Mouse (Mus musculus): ENCODE data around the gene Aco2. TPM values are rescaled to one million over a fixed set of nuclear protein-coding genes. Genes with fewer than 3 reads are reported as not detected.

Gene Aco2
- total RNA-seq, 2 experiments from 2014 or later, result 442 to 446 TPM

- peak overlapping the region; percentile 93 for H3K27ac ChIP-seq
- peak; percentile 41 to 62 for DNase-seq (ENCODE audit: low spot score in 2 of 2)
- peak; percentile 77 for TF ChIP-seq CTCF (conservative IDR thresholded peaks at IDR 0.05)
Observed at GRCm38 (mm10) chr15:81938246-81938645, 66.1 kb downstream of the Aco2 start.

GRCm38 (mm10) chr15:81939157-81939715, 67.1 kb downstream of the Aco2 start:
- no peak for TF ChIP-seq CTCF (conservative IDR thresholded peaks at IDR 0.05)
- Histone ChIP-seq H3K4me3 (peak overlapping the region; percentile 13; the same call in 1 of the 2 replicates), H3K27ac (peak overlapping the region; percentile 62; the same call in 1 of the 2 replicates)
- no peak for DNase-seq (ENCODE audit: low spot score in 2 of 2)

More at GRCm38 (mm10) chr15:81938246-81938645, 66.1 kb downstream of the Aco2 start:
- H3K4me3 ChIP-seq, result peak overlapping the region; percentile 59

GRCm38 (mm10) chr15:81939774-81940173, 67.7 kb downstream of the Aco2 start:
- peak overlapping the region; percentile 13; the same call in 1 of the 2 replicates for H3K4me3 ChIP-seq
- no peak for TF ChIP-seq CTCF (conservative IDR thresholded peaks at IDR 0.05)
- DNase-seq (ENCODE audit: low spot score in 2 of 2), result no peak
- peak overlapping the region; percentile 62; the same call in 1 of the 2 replicates for H3K27ac ChIP-seq

- no peak for TF ChIP-seq CTCF (conservative IDR thresholded peaks at IDR 0.05)
- DNase-seq (ENCODE audit: low spot score in 2 of 2), result no peak
- Histone ChIP-seq H3K27ac (peak overlapping the region; percentile 62; the same call in 1 of the 2 replicates), H3K4me3 (no peak overlapping the region)
Observed at GRCm38 (mm10) chr15:81940219-81940618, 68.1 kb downstream of the Aco2 start.

GRCm38 (mm10) chr15:81941010-81941409, 68.9 kb downstream of the Aco2 start:
- DNase-seq (ENCODE audit: low spot score in 2 of 2), result no peak
- no peak overlapping the region for H3K27ac ChIP-seq
- peak; percentile 62 for TF ChIP-seq CTCF (conservative IDR thresholded peaks at IDR 0.05)
- H3K4me3 ChIP-seq, result no peak overlapping the region

GRCm38 (mm10) chr15:81943176-81943749, 71.2 kb downstream of the Aco2 start:
- H3K27ac ChIP-seq, result no peak overlapping the region
- TF ChIP-seq CTCF (conservative IDR thresholded peaks at IDR 0.05), result no peak
- DNase-seq (ENCODE audit: low spot score in 2 of 2), result no peak
- H3K4me3 ChIP-seq, result no peak overlapping the region

- H3K4me3 ChIP-seq, result no peak overlapping the region
- no peak for TF ChIP-seq CTCF (conservative IDR thresholded peaks at IDR 0.05)
- no peak overlapping the region for H3K27ac ChIP-seq
- DNase-seq (ENCODE audit: low spot score in 2 of 2), result no peak
Observed at GRCm38 (mm10) chr15:81949076-81949475, 77.0 kb downstream of the Aco2 start.

- TF ChIP-seq CTCF (conservative IDR thresholded peaks at IDR 0.05), result no peak
- DNase-seq (ENCODE audit: low spot score in 2 of 2), result no peak
- Histone ChIP-seq H3K4me3 (no peak overlapping the region), H3K27ac (no peak overlapping the region)
Observed at GRCm38 (mm10) chr15:81949476-81950131, 77.5 kb downstream of the Aco2 start.

GRCm38 (mm10) chr15:81950716-81951115, 78.6 kb downstream of the Aco2 start:
- Histone ChIP-seq H3K27ac (no peak overlapping the region), H3K4me3 (no peak overlapping the region)
- DNase-seq (ENCODE audit: low spot score in 2 of 2), result no peak
- no peak for TF ChIP-seq CTCF (conservative IDR thresholded peaks at IDR 0.05)

- 0 out of 2 replicates have a peak, but pooled peaks have one; percentile 10 for TF ChIP-seq CTCF (conservative IDR thresholded peaks at IDR 0.05)
- no peak for DNase-seq (ENCODE audit: low spot score in 2 of 2)
- Histone ChIP-seq H3K27ac (no peak overlapping the region), H3K4me3 (no peak overlapping the region)
Observed at GRCm38 (mm10) chr15:81951159-81951558, 79.0 kb downstream of the Aco2 start.

GRCm38 (mm10) chr15:81952310-81952709, 80.2 kb downstream of the Aco2 start:
- DNase-seq (ENCODE audit: low spot score in 2 of 2), result no peak
- Histone ChIP-seq H3K27ac (no peak overlapping the region), H3K4me3 (no peak overlapping the region)
- peak; percentile 39 for TF ChIP-seq CTCF (conservative IDR thresholded peaks at IDR 0.05)

GRCm38 (mm10) chr15:81954151-81954583, 82.1 kb downstream of the Aco2 start:
- TF ChIP-seq CTCF (conservative IDR thresholded peaks at IDR 0.05), result no peak
- no peak for DNase-seq (ENCODE audit: low spot score in 2 of 2)
- Histone ChIP-seq H3K27ac (no peak overlapping the region), H3K4me3 (no peak overlapping the region)

GRCm38 (mm10) chr15:81954716-81955115, 82.6 kb downstream of the Aco2 start:
- Histone ChIP-seq H3K27ac (no peak overlapping the region), H3K4me3 (no peak overlapping the region)
- TF ChIP-seq CTCF (conservative IDR thresholded peaks at IDR 0.05), result 0 out of 2 replicates have a peak, but pooled peaks have one; percentile 12
- no peak for DNase-seq (ENCODE audit: low spot score in 2 of 2)
